Mouse (Mus musculus) layer of hippocampus, adult 11-12 months (tissue): Measurements from ENCODE around the gene March2.
A peak's percentile ranks its signal among the peaks of the same experiment; 100 is the strongest.

ENCODE experiments used
- DNase-seq: peaks from one replicate; pipeline ENCODE4 v3.0.0; 2022; ENCODE audit warnings: low spot score

March2 gene

GRCm38 (mm10) chr17:33717982-33718381 lies 488 bp downstream of the March2 start:
- DNase-seq: no peak

- DNase-seq: no peak
Observed at GRCm38 (mm10) chr17:33717246-33717645, 1.2 kb downstream of the March2 start.

- DNase-seq: no peak
Observed at GRCm38 (mm10) chr17:33714779-33715178, 3.7 kb downstream of the March2 start.

- DNase-seq: no peak
Observed at GRCm38 (mm10) chr17:33713271-33713670, 5.2 kb downstream of the March2 start.

- no peak for DNase-seq
Observed at GRCm38 (mm10) chr17:33709834-33710233, 8.6 kb downstream of the March2 start.

GRCm38 (mm10) chr17:33703091-33703490 lies 15.4 kb downstream of the March2 start:
- DNase-seq: no peak

- DNase-seq: no peak
Observed at GRCm38 (mm10) chr17:33702178-33702577, 16.3 kb downstream of the March2 start.

- no peak for DNase-seq
Observed at GRCm38 (mm10) chr17:33695471-33695870, 23.0 kb downstream of the March2 start.

GRCm38 (mm10) chr17:33686760-33687159 lies 31.7 kb downstream of the March2 start, which contains the start of gene Hnrnpm:
Gene Hnrnpm, minus strand, starts transcription at chr17:33686860.
- DNase-seq: no peak

- peak; percentile 98 for DNase-seq
Observed at GRCm38 (mm10) chr17:33685249-33685653, 33.2 kb downstream of the March2 start.

- peak; percentile 75 for DNase-seq
Observed at GRCm38 (mm10) chr17:33684671-33685231, 33.7 kb downstream of the March2 start.

- no peak for DNase-seq
Observed at GRCm38 (mm10) chr17:33681767-33682166, 36.7 kb downstream of the March2 start.

- DNase-seq: no peak
Observed at GRCm38 (mm10) chr17:33678771-33679170, 39.7 kb downstream of the March2 start.

- no peak for DNase-seq
Observed at GRCm38 (mm10) chr17:33676086-33676485, 42.4 kb downstream of the March2 start.

GRCm38 (mm10) chr17:33675452-33675851 lies 43.0 kb downstream of the March2 start:
- DNase-seq: no peak

GRCm38 (mm10) chr17:33673837-33674236 lies 44.6 kb downstream of the March2 start:
- no peak for DNase-seq

GRCm38 (mm10) chr17:33669681-33670080 lies 48.8 kb downstream of the March2 start:
- no peak for DNase-seq

GRCm38 (mm10) chr17:33666813-33667212 lies 51.7 kb downstream of the March2 start:
- DNase-seq: no peak

- DNase-seq: no peak
Observed at GRCm38 (mm10) chr17:33649781-33650475, 68.5 kb downstream of the March2 start.

GRCm38 (mm10) chr17:33645073-33645472 lies 73.4 kb downstream of the March2 start:
- DNase-seq: no peak

GRCm38 (mm10) chr17:33644068-33644467 lies 74.4 kb downstream of the March2 start:
- DNase-seq: no peak

GRCm38 (mm10) chr17:33639743-33640142 lies 78.7 kb downstream of the March2 start:
- DNase-seq: no peak

- no peak for DNase-seq
Observed at GRCm38 (mm10) chr17:33637516-33638276, 80.8 kb downstream of the March2 start, which contains the start of gene Pram1. Gene Pram1, plus strand, starts transcription at chr17:33638056.
